In the genomic region with DNA sequence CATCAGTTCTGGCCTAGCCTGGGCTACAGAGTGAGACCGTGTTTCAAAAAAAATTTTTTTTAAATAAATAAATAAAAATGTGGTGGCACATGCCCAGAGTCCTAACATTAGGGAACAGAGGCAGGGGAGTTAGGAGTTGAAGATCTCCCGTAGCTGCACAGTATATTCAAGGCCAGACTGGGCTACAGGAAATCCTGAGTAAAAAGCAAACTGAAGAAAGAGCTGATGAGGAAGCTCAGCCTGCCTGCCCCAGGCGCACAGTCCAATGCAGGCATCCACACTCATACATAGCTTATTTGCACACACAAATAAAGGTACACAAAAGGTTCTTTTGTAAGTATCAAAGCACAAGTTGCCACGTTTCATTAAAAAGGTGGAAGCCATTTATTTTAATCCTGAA, we compare ENCODE assay signal across 19 mouse cellular contexts. TPM values are rescaled to one million over a fixed set of nuclear protein-coding genes. Genes with fewer than 3 reads are reported as not detected.
DNase-seq lines count a peak whose midpoint lies in the region; ATAC-seq and TF ChIP-seq lines count a peak whose summit lies in the region.
"Had no signal": no experiment of that assay in that cellular context is flagged by ENCODE, and none has a peak within 500 bp of the region (broad histone marks: within the 10 kb centered on the region; RNA-seq: fewer than 3 reads in every experiment).

No protein-coding gene starts in this region.

- H3K4me2 ChIP-seq in heart, postnatal 0 days (ENCODE audit: low read depth, low read length) = no peak overlapping the region
- H3K4me2 ChIP-seq: forebrain, embryonic 13.5 days; liver, embryonic 13.5 days; midbrain, embryonic 12.5 days had no signal

- TF ChIP-seq CTCF in heart, postnatal 0 days (IDR thresholded peaks at IDR 0.05; ENCODE audit: low read depth) = no peak
- no peak for TF ChIP-seq CTCF in layer of hippocampus, adult 2 months (conservative IDR thresholded peaks at IDR 0.05)

- H3K4me3 ChIP-seq in heart, postnatal 0 days (ENCODE audit: low read depth, low read length) = no peak overlapping the region
- H3K4me3 ChIP-seq in heart, embryonic 10.5 days = no peak overlapping the region
- no peak overlapping the region for H3K4me3 ChIP-seq in layer of hippocampus, adult 2 months
- H3K4me3 ChIP-seq: forebrain, embryonic 13.5 days; liver, embryonic 13.5 days; midbrain, embryonic 12.5 days had no signal

- WGBS in heart, postnatal 0 days = 65% methylated on average over 4 of the region's 4 CpGs
- WGBS in heart, embryonic 10.5 days = 78% methylated on average over 4 of the region's 4 CpGs

- DNase-seq in heart, adult 11 months = peak; percentile 85
- no peak for DNase-seq in heart, postnatal 10 days
- DNase-seq in heart, postnatal 0 days (ENCODE audit: low spot score) = no peak
- DNase-seq in heart, embryonic 10.5 days (ENCODE audit: low spot score) = no peak
- DNase-seq in layer of hippocampus, adult 2 months (ENCODE audit: low spot score in 2 of 2) = no peak
- DNase-seq in layer of hippocampus, postnatal 10 days (ENCODE audit: low spot score in 2 of 2) = no peak
- peak; percentile 41 for DNase-seq in 416B (ENCODE audit: low read depth)
- DNase-seq in ovary, postnatal 36 days (ENCODE audit: low spot score) = no peak
- DNase-seq: adrenal gland, adult 8-10 months; cerebellum, adult 18-20 months; cerebellum, postnatal 36 days; gastrocnemius, postnatal 36 days; liver, embryonic 13.5 days; retina, postnatal 1 day; right cerebral cortex, postnatal 4 days; thymus, adult 2 months had no signal

- H3K36me3 ChIP-seq in heart, postnatal 0 days (replicated peaks; ENCODE audit: control insufficient read depth, insufficient read depth, low read length) = no peaks in the 10 kb centered on the region
- no peaks in the 10 kb centered on the region for H3K36me3 ChIP-seq in heart, embryonic 10.5 days
- H3K36me3 ChIP-seq: liver, embryonic 13.5 days; midbrain, embryonic 12.5 days had no signal

- H3K4me1 ChIP-seq in heart, postnatal 0 days (ENCODE audit: control insufficient read depth, insufficient read depth) = peaks cover 32% of the 10 kb centered on the region
- H3K4me1 ChIP-seq in heart, embryonic 10.5 days = peaks cover 25% of the 10 kb centered on the region

- no peak overlapping the region for H3K9ac ChIP-seq in heart, postnatal 0 days (replicated peaks; ENCODE audit: low read depth, low read length)
- H3K9ac ChIP-seq: forebrain, embryonic 13.5 days; liver, embryonic 13.5 days; midbrain, embryonic 12.5 days had no signal

- H3K27ac ChIP-seq in heart, postnatal 0 days (ENCODE audit: low read depth) = peak overlapping the region; percentile 18
- no peak overlapping the region for H3K27ac ChIP-seq in heart, embryonic 10.5 days
- 0 out of 2 replicates have a peak overlapping the region, but pooled peaks have one; percentile 8 for H3K27ac ChIP-seq in layer of hippocampus, adult 2 months
- H3K27ac ChIP-seq: forebrain, embryonic 13.5 days; liver, embryonic 13.5 days; midbrain, embryonic 12.5 days had no signal

- no peak for TF ChIP-seq EP300 in heart, postnatal 0 days (IDR thresholded peaks at IDR 0.05; ENCODE audit: low read depth)

- intact Hi-C loops in heart, postnatal 10 days (cut with DNase I) = no loop called here

- H3K27me3 ChIP-seq in heart, postnatal 0 days (ENCODE audit: control insufficient read depth, insufficient read depth, low read length) = no peaks in the 10 kb centered on the region
- no peaks in the 10 kb centered on the region for H3K27me3 ChIP-seq in heart, embryonic 10.5 days (ENCODE audit: insufficient read depth, poor library complexity, severe bottlenecking)
- H3K27me3 ChIP-seq: forebrain, embryonic 13.5 days; liver, embryonic 13.5 days; midbrain, embryonic 12.5 days had no signal

- no peak for ATAC-seq in heart, postnatal 0 days (ENCODE audit: insufficient read depth, low read depth)
- ATAC-seq: forebrain, embryonic 13.5 days; hindbrain, embryonic 16.5 days had no signal

- H3K9me3 ChIP-seq in heart, postnatal 0 days (replicated peaks; ENCODE audit: control insufficient read depth, low read length) = no peaks in the 10 kb centered on the region
- H3K9me3 ChIP-seq in heart, embryonic 10.5 days = no peaks in the 10 kb centered on the region
- H3K9me3 ChIP-seq: forebrain, embryonic 13.5 days; liver, embryonic 13.5 days; midbrain, embryonic 12.5 days had no signal

RNA-seq across cellular contexts. Expression of a gene that starts 18.2 kb away (rescaled TPM):
- total RNA-seq in heart, postnatal 10 days (2021) = 10 to 100 TPM; 48.8 to 50.2 TPM
- 49.6 and 70.6 TPM in 2 replicates for total RNA-seq in heart, postnatal 0 days (2014; rRNA removed; ENCODE audit: low replicate concordance)
- 57.2 and 61.3 TPM in 2 replicates for polyA plus RNA-seq in heart, postnatal 0 days (2015; fragmentation: Nextera tagmentation; extraction: Ambion mirVana)
- 53.1 and 58.9 TPM in 2 replicates for polyA plus RNA-seq in heart, embryonic 10.5 days (2016; fragmentation: Nextera tagmentation; extraction: Ambion mirVana)
- total RNA-seq in layer of hippocampus, adult 2 months (2021) = 10 to 100 TPM; 28.0 to 28.2 TPM
- total RNA-seq in layer of hippocampus, postnatal 10 days (2021) = 10 to 100 TPM; 21.8 to 22.5 TPM

RNA-seq across cellular contexts. Expression of a gene that starts 18.3 kb away (rescaled TPM):
- 10 to 100 TPM; 21.9 to 29.2 TPM for total RNA-seq in heart, postnatal 10 days (2021)
- 33.2 and 51.1 TPM in 2 replicates for total RNA-seq in heart, postnatal 0 days (2014; rRNA removed; ENCODE audit: low replicate concordance)
- 30.6 and 35.0 TPM in 2 replicates for polyA plus RNA-seq in heart, postnatal 0 days (2015; fragmentation: Nextera tagmentation; extraction: Ambion mirVana)
- polyA plus RNA-seq in heart, embryonic 10.5 days (2016; fragmentation: Nextera tagmentation; extraction: Ambion mirVana) = 25.1 and 25.5 TPM in 2 replicates
- 10 to 100 TPM; 38.0 to 40.2 TPM for total RNA-seq in layer of hippocampus, adult 2 months (2021)
- total RNA-seq in layer of hippocampus, postnatal 10 days (2021) = 10 to 100 TPM; 37.5 to 39.9 TPM

Comparison
In these comparisons a context has a peak if more than half of its experiments do, and no peak if none do; other contexts are left out.
1. DNase-seq: peak in heart, adult 11 months (single experiment) and 416B (single experiment); none in heart, postnatal 10 days (0 of 2), heart, postnatal 0 days (single experiment), heart, embryonic 10.5 days (single experiment), layer of hippocampus, adult 2 months (0 of 2), layer of hippocampus, postnatal 10 days (0 of 2) and ovary, postnatal 36 days (single experiment).